Comparison of ENCODE assay signal across 14 mouse cellular contexts in genomic region chr7:78515042-78515609, GRCm38 (mm10).
"Had no signal": no experiment of that assay in that cellular context is flagged by ENCODE, and none has a peak within 500 bp of the region (broad histone marks: within the 10 kb centered on the region; RNA-seq: fewer than 3 reads in every experiment).

No protein-coding gene starts in this region.

- DNase-seq: kidney, adult 9 months; lung, adult 18-20 months; midbrain, embryonic 14.5 days; right cerebral cortex, postnatal 14 days; thymus, adult 2 months; thymus, postnatal 25 days had no signal

- H3K27ac ChIP-seq: left cerebral cortex, adult 2 months; limb, embryonic 12.5 days; liver, embryonic 14.5 days; midbrain, embryonic 10.5 days; neural tube, embryonic 13.5 days; stomach, embryonic 15.5 days had no signal

- H3K4me1 ChIP-seq: neural tube, embryonic 13.5 days; stomach, embryonic 15.5 days had no signal

- H3K27me3 ChIP-seq: neural tube, embryonic 13.5 days; stomach, embryonic 15.5 days had no signal

- H3K9me3 ChIP-seq: limb, embryonic 12.5 days; midbrain, embryonic 10.5 days; neural tube, embryonic 13.5 days; stomach, embryonic 15.5 days had no signal

- H3K9ac ChIP-seq: limb, embryonic 12.5 days; liver, embryonic 14.5 days; neural tube, embryonic 13.5 days; stomach, embryonic 15.5 days had no signal

- H3K4me2 ChIP-seq: limb, embryonic 12.5 days; neural tube, embryonic 13.5 days; stomach, embryonic 15.5 days had no signal

- H3K36me3 ChIP-seq: limb, embryonic 12.5 days; midbrain, embryonic 10.5 days; stomach, embryonic 15.5 days had no signal

- H3K4me3 ChIP-seq: left cerebral cortex, adult 2 months; limb, embryonic 12.5 days; midbrain, embryonic 10.5 days; myocyte; neural tube, embryonic 13.5 days; stomach, embryonic 15.5 days had no signal

- ATAC-seq: intestine, postnatal 0 days had no signal
